Mouse (Mus musculus): ENCODE data around the gene Hax1. TPM values are rescaled to one million over a fixed set of nuclear protein-coding genes. Genes with fewer than 3 reads are reported as not detected.

The Hax1 gene
- polyA plus RNA-seq, 1 experiment = 96.5 TPM

GRCm38 (mm10) chr3:89948655-89949054 lies 49.9 kb downstream of the Hax1 start:
- H3K4me1 ChIP-seq (ENCODE audit: control insufficient read depth, insufficient read depth, low read length) = no peaks in the 10 kb centered on the region
- H3K4me3 ChIP-seq (ENCODE audit: insufficient read depth, low read length) = no peak overlapping the region
- H3K27ac ChIP-seq (ENCODE audit: insufficient read depth, low read depth, low read length) = no peak overlapping the region
- no peak for TF ChIP-seq POLR2A (IDR thresholded peaks at IDR 0.05; ENCODE audit: borderline replicate concordance, low read depth, low read length)
- no peak for TF ChIP-seq CTCF (IDR thresholded peaks at IDR 0.05; ENCODE audit: low read depth, low read length)

GRCm38 (mm10) chr3:89948021-89948420 lies 50.6 kb downstream of the Hax1 start:
- Histone ChIP-seq H3K4me1 (ENCODE audit: control insufficient read depth, insufficient read depth, low read length) (no peaks in the 10 kb centered on the region), H3K4me3 (ENCODE audit: insufficient read depth, low read length) (no peak overlapping the region), H3K27ac (ENCODE audit: insufficient read depth, low read depth, low read length) (no peak overlapping the region)
- TF ChIP-seq POLR2A (IDR thresholded peaks at IDR 0.05; ENCODE audit: borderline replicate concordance, low read depth, low read length) = no peak
- no peak; the same call in 1 of the 2 replicates for TF ChIP-seq CTCF (IDR thresholded peaks at IDR 0.05; ENCODE audit: low read depth, low read length)

Other genes starting within 250 kb of the Hax1 start
- gene Chrnb2, start 234.1 kb downstream of the Hax1 start, polyA plus RNA-seq (2012; ENCODE audit: insufficient read depth, insufficient read length, missing spikeins) = 0.41 and 0.52 TPM in 2 replicates
- gene Ube2q1, start 225.2 kb downstream of the Hax1 start, polyA plus RNA-seq (2012; ENCODE audit: insufficient read depth, insufficient read length, missing spikeins) = 139 and 145 TPM in 2 replicates
- not detected in 2 replicates for gene She, start 167.4 kb downstream of the Hax1 start, polyA plus RNA-seq (2012; ENCODE audit: insufficient read depth, insufficient read length, missing spikeins)
- 75.7 and 82.0 TPM in 2 replicates for gene Il6ra, start 85.6 kb downstream of the Hax1 start, polyA plus RNA-seq (2012; ENCODE audit: insufficient read depth, insufficient read length, missing spikeins)
- 17.7 and 28.7 TPM in 2 replicates for gene Atp8b2, start 35.3 kb downstream of the Hax1 start, polyA plus RNA-seq (2012; ENCODE audit: insufficient read depth, insufficient read length, missing spikeins)
- gene 4933434E20Rik, start 52.9 kb upstream of the Hax1 start, polyA plus RNA-seq (2012; ENCODE audit: insufficient read depth, insufficient read length, missing spikeins) = 84.4 and 85.5 TPM in 2 replicates
- 200 and 228 TPM in 2 replicates for gene Ubap2l, start 53.8 kb upstream of the Hax1 start, polyA plus RNA-seq (2012; ENCODE audit: insufficient read depth, insufficient read length, missing spikeins)
- 739 and 786 TPM in 2 replicates for gene Tpm3, start 73.9 kb upstream of the Hax1 start, polyA plus RNA-seq (2012; ENCODE audit: insufficient read depth, insufficient read length, missing spikeins)
- 0.28 and 0.69 TPM in 2 replicates for gene Nup210l, start 105.4 kb upstream of the Hax1 start, polyA plus RNA-seq (2012; ENCODE audit: insufficient read depth, insufficient read length, missing spikeins)
- gene Rps27, start 214.9 kb upstream of the Hax1 start, polyA plus RNA-seq (2012; ENCODE audit: insufficient read depth, insufficient read length, missing spikeins) = 946 and 1,891 TPM in 2 replicates
- 19.0 and 23.2 TPM in 2 replicates for gene Rab13, start 214.9 kb upstream of the Hax1 start, polyA plus RNA-seq (2012; ENCODE audit: insufficient read depth, insufficient read length, missing spikeins)
- gene Jtb, start 232.8 kb upstream of the Hax1 start, polyA plus RNA-seq (2012; ENCODE audit: insufficient read depth, insufficient read length, missing spikeins) = 64.5 and 67.9 TPM in 2 replicates
- gene Creb3l4, start 244.7 kb upstream of the Hax1 start, polyA plus RNA-seq (2012; ENCODE audit: insufficient read depth, insufficient read length, missing spikeins) = 1.3 and 2.9 TPM in 2 replicates
- 155 and 159 TPM in 2 replicates for gene Slc39a1, start 249.4 kb upstream of the Hax1 start, polyA plus RNA-seq (2012; ENCODE audit: insufficient read depth, insufficient read length, missing spikeins)